Mouse (Mus musculus) ovary, postnatal 10 days (tissue): ENCODE measurements at regions not wholly inside any gene's neighbourhood (a gene's known extent, or its start where the extent isn't known, plus 50 kb on each side); places are given as distances from the start of the nearest gene placed in this dataset.

Experiments used
- DNase-seq: peaks from one replicate; pipeline ENCODE4 v3.0.0; 2022; ENCODE audit warnings: low spot score

DNA sequence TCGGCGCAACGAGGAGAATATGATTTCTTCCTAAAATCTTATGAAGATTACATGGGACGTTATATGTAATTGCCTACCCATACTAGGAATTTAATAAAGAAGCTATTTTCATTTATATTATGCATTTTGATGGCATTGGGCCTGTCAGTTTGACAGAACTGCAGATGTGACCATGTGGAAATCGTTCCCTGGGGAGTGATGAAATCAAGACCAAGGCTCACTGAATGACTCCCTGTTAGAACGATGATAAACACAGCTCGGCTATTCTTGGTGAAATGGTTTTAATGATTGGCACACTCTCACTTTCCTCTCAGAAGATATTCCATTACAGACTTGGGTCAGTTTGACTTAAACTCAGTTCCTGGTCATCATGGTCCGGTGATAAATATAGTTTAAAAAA, 246.4 kb downstream of the Btg1 start:
- no peak for DNase-seq

DNA sequence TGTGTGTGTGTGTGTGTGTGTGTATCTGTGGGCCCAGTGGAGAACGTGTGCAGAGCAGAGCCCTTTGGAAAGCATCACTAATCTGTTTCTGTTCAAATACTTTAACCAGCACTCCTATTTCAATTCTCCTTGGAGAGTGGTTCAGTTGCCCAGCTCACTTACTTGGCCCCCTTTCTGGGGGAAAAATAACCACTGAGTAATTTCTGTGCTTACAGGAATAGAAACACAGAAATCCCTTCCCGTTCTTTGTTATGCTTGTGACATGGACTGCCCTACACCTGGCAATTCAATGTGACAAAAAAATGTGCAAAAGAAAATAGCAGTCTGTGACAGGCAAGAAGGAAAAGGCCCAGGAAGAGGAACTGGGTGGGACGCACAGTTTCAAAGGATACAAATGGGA, 249.7 kb downstream of the Btg1 start:
- DNase-seq, result no peak

GRCm38 (mm10) chr10:96871559-96872160, 254.9 kb downstream of the Btg1 start:
- DNase-seq, result no peak

GRCm38 (mm10) chr10:96874646-96875045, 257.8 kb downstream of the Btg1 start:
- no peak for DNase-seq

GRCm38 (mm10) chr10:96875676-96876075, 258.9 kb downstream of the Btg1 start:
- DNase-seq, result no peak

- DNase-seq, result no peak
Observed at GRCm38 (mm10) chr10:96879425-96879824, 262.6 kb downstream of the Btg1 start.

DNA sequence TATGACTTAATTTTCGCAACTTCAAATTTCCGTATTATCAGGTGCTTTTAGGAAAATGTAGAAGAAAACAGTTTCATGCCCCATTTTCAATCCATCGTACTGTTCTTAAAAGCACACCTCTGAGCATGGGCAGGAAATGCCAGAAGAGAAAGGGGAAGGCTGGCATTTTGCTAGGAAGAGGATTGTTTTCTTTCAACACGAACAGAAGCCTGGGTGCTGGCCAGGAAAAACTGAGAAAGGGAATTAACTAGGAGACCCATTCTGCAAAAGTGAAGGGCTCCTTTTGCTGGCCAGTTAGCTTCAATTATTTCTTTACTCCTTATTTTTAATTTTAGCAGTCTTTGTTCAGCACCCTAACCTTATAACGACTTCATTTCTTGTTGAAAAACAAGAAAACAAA, 264.0 kb downstream of the Btg1 start:
- no peak for DNase-seq

DNA sequence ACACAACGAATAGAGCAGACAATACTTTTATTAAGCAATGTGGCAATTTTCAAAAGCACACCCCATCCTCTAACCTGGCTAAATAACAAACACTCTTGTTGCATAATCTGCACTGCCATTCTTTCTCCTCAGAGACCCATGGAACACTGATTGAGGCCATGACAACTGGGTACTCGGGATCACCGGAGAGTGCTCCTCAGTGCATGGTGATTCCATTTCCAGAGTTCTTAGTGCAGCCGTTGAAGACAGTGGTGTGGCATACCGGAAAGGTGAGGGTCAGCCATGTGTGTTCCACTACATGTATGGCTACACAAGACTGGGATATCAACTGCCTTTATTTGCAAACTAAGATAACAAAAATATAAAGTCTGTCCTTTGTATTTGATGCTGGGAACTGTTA, 264.4 kb downstream of the Btg1 start:
- DNase-seq, result no peak

GRCm38 (mm10) chr10:96881660-96882059, 264.9 kb downstream of the Btg1 start:
- DNase-seq, result no peak

- DNase-seq, result no peak
Observed at GRCm38 (mm10) chr10:96901150-96901549, 284.3 kb downstream of the Btg1 start.

DNA sequence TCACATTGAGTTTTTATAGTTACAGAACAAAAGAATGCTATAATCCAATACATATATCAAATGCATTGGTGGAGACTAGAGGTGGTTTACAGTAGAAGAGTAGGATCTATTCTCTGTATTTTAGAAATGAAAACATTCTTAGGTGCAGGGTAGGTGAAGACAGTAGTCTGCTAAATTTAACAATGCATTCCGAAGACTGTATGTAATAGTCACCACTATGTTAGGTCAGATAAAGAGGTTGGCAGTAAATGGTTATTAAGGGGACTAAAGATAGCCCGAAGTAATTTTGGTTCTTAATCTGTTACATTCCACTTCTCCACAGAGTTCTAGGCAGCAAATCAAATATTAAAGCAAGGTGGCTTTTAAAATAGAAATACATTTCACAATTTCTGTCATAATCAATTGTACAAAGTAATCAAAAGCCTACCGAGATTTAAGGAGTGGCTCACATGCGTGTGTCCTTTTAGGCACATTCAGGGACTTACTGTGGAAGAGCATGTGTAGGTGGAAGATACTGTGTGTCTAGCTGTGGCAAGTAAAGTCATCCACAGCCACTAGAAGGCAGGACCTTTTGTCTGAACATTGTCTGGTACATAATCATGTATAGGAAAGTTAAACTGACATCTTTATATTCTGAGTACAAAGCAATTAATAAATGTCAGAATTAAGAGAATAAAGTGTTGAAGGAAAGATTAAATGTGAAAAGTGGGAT, 288.4 kb downstream of the Btg1 start:
- no peak for DNase-seq

DNA sequence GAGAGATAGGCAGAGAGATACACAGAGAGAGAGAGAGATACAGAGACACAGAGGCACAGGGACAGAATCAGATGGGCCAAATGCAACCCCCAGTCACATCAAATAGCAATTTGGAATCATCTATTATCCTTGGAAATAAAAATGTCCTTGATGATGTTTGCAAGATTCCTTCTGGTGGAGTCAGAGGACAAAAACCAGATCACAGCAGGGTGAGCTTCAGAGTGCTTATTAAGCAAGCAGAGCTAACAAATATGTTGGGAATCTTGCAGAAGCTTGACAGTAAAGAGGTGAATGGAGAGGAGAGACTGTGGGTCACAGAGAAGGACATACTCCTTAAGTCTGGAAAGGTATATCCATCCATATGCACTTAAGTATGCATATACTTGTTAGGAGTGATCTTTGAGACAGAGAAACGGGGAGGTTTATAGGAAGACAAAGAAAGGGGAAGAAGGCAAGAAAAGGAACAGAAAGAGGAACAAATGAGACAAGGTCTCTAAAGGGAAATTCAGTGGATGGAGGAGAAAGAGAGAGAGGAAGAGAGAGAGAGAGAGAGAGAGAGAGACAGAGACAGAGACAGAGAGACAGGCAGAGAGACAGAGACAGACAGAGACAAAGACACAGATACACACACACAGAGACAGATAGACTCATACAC, 293.0 kb downstream of the Btg1 start:
- no peak for DNase-seq

DNA sequence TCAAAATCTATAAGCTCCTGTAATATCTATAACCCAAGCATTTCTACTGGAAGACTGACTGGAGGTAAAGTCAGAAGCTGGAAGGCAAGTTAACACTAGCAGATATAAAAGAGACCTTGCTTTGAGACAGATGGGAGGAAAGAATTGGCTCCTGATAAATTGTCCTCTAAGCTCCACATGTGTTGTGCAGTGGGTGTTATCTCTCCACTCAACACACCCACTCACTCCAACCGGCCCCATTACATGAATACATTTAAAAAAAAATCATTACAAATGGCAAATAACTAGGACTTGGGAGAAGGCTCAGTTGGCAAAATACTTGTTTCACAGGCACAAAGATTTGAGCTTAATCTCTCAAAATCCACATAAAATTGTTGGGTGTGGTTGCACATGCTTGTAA, 304.4 kb downstream of the Btg1 start:
- DNase-seq, result no peak

DNA sequence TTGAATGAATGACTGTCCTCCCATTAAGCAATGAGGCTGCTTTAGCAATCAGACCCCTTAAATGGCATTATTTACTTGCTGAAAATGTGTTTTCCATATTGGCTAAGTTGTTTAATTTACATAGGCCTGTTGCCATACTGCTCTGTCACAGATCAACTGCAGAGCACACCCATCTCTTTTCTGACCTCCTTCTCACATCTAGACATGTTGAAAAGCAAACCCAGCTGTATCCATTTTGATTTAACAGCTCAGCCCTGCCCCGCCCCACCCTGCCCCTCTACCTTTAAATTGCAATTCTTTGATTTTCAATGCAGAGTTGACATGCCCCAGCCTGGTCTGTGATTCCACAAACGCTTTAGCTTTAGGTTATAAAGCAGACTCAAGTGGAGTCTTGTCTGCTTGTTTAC, 307.5 kb downstream of the Btg1 start:
- DNase-seq, result no peak

GRCm38 (mm10) chr10:96924722-96925121, 307.9 kb downstream of the Btg1 start:
- DNase-seq, result no peak

GRCm38 (mm10) chr10:96925771-96926170, 309.0 kb downstream of the Btg1 start:
- no peak for DNase-seq

- DNase-seq, result no peak
Observed at GRCm38 (mm10) chr10:96934661-96935060, 317.9 kb downstream of the Btg1 start.

DNA sequence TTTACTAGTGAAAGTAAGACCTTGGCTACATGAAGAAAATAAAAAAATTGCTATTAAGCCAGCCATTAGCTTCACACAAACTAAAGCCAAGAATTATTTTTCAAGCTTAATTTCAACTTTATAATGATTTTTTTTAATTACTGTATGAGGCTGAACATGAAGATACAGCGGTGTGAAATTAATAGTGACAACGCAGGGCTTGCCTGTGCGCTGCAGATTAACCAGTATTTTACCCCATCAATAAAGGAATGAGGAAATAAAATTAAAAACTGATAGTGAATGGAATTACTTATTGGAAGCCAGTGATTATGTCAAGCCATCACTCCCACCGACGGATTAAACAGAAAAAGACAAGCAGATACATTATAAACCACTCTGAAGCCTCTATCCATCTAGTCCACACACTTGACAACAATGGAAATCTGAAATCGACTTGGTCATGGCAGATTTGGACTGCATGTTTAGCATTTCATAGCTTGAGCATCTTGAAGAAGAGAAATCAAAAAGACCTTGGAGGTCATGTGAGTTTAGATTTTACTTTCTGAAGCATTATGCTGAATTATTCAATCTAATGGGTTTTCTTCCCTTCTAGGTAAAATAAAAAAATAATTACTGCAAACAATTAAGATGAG, 324.2 kb downstream of the Btg1 start:
- DNase-seq, result no peak

DNA sequence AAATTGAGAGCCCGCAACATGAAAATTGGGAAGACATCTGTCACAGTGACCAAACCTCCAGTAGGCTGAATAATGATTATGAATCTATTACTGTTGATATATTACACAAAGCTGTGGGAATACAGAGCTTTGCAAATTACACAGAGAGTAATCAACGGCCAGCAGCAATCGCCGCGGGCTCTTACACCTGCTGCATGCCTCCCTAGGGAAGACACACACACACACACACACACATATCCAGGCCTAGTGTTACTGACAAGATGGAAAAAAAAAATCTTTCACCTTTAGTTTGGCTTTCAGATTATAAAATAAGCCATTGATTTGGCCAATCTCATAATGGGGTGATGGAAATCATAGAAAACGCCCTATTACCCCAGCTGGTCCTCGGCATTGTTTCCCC, 327.4 kb downstream of the Btg1 start:
- no peak for DNase-seq

GRCm38 (mm10) chr10:96947971-96948370, 331.2 kb downstream of the Btg1 start:
- no peak for DNase-seq

DNA sequence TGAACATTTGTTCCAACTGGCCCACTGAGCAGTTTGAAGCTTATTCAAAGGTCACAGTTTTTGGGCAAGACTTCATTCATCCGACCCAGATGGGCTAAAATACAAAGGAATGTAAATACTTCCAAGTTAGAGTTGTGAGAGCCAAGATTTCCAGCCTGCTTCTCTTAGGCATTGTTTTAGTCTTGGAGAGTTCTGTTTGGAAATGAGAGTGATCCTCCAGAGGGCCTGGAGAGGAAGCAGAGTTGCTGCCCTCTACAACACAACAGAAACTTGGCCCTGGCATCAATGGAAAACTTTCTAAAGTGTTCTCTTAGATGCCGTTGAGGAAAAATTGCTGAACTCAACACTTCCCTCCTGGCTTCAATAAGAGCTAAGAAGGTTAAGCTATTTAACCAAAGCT, 332.1 kb downstream of the Btg1 start:
- DNase-seq, result no peak

DNA sequence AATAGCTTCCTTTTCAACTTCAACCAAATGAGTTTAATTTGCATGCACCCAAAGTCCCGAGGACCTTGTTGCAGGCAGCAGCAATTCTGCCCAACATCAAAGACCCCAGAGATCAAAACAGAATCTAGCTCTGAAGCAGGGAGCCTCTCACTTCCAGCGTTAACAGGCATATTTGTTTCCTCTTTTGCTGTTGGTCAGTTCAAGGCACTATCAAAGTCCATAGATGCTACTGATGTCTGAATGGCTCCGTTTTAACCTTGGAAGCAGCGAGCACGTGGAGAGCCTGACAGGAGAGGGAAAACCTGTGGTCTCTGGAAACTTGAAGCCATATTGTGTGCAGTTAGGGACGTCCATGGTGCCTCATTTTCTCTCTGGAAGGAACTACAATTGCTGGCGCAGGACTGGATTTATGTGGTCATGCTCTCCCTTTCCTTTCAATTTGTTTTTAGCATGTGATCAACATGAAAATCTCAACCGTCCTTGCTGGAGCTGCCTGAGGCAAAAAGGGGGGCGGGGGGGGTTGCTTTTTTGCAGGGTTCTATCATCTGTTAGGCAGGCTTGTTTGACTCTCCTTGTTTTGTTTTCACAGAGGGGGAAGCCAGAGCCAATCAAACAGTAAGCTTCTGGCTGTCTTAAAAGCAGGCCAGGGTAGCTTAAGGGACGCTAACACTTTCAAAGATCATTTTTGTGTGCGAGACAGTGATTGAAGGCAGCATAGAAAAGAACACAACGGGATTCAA, 338.4 kb downstream of the Btg1 start:
- DNase-seq, result no peak
